Mouse (Mus musculus): ENCODE data around the gene Prickle1.

GRCm38 (mm10) chr15:93640221-93640620, 44.5 kb upstream of the Prickle1 start:
- TF ChIP-seq CTCF (IDR thresholded peaks at IDR 0.05; ENCODE audit: extremely low read depth, insufficient read length, insufficient replicate concordance, low read depth, low read length): no peak
- TF ChIP-seq POLR2A (IDR thresholded peaks at IDR 0.05; ENCODE audit: low read depth, low read length): no peak

All from small intestine, adult 2 months (tissue).